Mouse (Mus musculus): ENCODE data around the gene Psat1.

DNA sequence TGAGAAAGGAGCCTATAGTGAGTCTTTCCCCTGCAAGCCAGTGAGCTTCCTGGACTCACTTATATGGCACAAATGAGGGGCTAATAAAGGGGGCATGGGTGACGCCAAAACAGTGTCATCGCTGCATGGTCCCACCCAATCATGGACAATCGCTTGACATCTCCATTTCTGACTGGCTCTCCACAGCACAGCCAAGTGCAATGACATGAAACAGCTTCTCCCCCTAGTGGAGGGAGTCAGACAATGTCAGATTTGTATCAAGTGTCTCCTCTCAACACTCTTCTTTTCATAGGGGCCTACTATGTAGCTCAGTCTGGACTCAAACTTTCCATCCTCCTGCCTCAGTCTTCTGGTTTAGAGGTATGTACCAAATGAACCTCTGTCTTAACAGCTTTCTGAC lies 17.9 kb upstream of the Psat1 start:
- peak; percentile 45 for TF ChIP-seq CTCF (IDR thresholded peaks at IDR 0.05; ENCODE audit: control insufficient read depth, insufficient read depth, insufficient read length)
- no peak for TF ChIP-seq USF1 (IDR thresholded peaks at IDR 0.05; ENCODE audit: low read depth)
- no peak for TF ChIP-seq MYOG (IDR thresholded peaks at IDR 0.05; ENCODE audit: control insufficient read depth, extremely low read depth, insufficient read length)
- TF ChIP-seq MAX (IDR thresholded peaks at IDR 0.05) = no peak
- no peak for TF ChIP-seq FOSL1 (IDR thresholded peaks at IDR 0.05; ENCODE audit: insufficient read depth, low read length, poor library complexity, severe bottlenecking)

Measured in C2C12 (cell line).